Mouse (Mus musculus) heart, adult 8-10 months (tissue): ENCODE measurements at regions not wholly inside any gene's neighbourhood (a gene's known extent, or its start where the extent isn't known, plus 50 kb on each side); places are given as distances from the start of the nearest gene placed in this dataset.
"Not testable (repeated sequence)": the region's sequence is repeated elsewhere in the genome, so short reads cannot be mapped to it uniquely, and the experiment has no call there.

ENCODE experiments used
- DNase-seq: peaks from one replicate; pipeline ENCODE4 v3.0.0; 2022; ENCODE audit warnings: low spot score

DNA sequence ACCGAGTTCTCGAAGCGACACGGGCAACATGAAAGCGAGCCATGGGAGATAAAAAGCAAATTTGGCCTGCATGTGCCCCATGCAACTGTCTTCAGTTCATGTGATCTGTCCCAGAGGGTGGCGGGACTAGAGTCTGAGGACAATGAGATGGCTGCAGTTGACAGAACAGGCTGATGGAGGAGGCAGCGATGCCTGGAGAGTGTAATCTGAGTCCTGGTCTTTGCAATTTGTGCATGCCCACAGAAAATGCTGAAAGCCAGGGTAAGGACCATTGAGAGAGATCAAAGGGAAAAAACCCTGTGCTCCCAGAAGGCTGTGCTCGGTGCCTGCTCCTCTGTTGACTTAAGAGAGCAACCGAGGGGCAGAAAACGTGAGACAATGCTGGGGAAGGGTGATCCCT, 624.8 kb upstream of the BB014433 start:
- DNase-seq = no peak

DNA sequence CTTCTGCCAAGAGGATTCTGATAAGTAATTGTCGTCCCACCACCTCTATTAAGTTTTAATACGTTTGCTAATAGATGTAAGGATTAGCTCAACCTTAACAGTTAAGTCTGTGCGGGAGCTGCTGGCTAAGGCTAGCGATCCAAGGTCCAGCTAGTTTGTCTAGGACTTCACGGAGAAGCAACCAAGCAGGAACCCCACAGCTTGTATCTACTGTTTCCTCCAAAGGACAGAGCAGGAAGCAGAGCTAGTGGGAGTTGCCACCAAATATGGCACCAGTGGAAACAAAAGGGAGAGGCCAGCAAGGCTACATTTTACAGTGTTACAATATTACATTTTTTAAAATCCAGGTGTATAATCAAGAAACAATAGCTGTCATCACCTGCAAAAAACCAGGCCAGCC, 624.4 kb upstream of the BB014433 start:
- DNase-seq = no peak

DNA sequence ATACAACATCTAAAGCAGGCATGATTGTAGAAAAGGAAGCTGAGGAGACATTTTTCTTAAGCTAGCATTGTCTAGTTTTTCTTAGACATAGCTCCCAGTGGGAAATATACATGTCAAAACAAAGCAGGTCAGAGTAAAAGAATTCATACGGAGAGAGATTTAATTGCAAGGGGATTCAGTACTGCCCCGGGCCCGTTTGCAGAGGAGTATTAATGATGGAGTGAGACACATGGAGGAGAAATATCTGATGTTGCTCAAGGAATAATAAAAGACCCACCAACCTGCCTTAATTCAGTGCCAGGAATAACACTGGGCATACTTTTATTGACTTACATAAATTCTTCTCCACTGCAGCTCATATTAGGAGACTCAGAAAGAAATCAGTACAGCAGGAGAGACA, 623.6 kb upstream of the BB014433 start:
- DNase-seq = no peak

DNA sequence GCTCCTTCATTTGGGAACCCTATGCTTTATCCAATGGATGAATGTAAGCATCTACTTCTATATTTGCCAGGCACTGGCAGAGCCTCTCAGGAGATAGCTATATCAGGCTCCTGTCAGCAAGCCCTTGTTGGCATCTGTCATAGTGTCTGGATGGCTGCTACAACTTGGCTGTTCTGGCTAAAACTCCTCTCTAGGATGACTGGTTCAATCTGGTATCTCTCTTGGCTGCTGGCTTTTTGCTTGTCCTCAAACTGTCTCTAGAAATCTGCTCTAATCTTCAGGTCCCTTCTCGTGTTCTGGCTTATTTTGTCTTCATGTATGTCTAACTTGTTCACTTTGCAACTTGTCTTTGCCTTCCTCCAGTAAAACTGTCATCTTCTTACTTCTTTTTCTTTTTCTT, 614.7 kb upstream of the BB014433 start:
- no peak for DNase-seq

DNA sequence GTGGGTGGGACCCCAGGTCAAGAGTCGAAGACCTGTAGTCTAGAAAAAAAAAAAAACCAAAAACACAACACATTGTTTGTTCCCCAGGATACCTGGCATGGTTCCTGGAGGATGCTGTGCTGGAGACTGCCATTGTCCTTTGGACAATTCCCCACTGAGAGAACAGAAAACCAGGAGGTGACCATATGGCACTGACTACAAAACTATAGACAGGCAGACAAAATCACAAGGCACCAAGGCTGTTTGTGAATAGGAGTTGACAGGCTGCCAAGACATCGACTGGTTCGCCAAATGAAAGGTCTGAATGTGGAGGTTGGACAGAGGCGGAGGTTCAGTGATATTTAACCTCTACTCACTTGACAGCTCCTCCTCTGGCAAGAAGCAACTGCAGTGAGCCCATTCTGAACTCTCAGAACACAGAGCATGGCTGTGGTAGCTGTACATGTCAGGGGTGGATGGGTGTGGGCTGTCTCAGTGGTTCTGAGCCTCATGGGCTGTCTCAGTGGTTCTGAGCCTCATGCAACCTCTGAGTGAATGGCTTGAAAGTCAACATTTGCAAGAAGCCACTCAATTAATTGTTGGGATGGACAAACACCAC, 589.0 kb upstream of the BB014433 start:
- no peak for DNase-seq

DNA sequence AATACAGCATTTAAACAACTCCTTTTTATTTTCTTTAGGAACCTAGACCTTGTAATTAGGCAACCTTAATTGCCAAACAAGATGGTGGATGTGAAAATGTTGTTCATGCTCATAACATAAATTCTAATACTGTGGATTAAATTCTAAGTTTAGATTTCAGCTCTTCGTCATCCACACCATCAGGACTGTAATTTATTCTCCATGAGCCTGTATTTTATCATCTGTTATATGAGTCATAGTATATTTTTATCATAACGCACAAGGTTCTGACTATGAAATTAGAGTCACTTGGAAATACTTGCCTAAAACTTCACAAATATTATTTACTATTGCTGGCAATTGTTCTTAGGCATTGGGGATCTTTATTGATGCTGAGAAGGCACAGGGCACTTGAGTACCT, 582.7 kb upstream of the BB014433 start:
- DNase-seq = no peak

DNA sequence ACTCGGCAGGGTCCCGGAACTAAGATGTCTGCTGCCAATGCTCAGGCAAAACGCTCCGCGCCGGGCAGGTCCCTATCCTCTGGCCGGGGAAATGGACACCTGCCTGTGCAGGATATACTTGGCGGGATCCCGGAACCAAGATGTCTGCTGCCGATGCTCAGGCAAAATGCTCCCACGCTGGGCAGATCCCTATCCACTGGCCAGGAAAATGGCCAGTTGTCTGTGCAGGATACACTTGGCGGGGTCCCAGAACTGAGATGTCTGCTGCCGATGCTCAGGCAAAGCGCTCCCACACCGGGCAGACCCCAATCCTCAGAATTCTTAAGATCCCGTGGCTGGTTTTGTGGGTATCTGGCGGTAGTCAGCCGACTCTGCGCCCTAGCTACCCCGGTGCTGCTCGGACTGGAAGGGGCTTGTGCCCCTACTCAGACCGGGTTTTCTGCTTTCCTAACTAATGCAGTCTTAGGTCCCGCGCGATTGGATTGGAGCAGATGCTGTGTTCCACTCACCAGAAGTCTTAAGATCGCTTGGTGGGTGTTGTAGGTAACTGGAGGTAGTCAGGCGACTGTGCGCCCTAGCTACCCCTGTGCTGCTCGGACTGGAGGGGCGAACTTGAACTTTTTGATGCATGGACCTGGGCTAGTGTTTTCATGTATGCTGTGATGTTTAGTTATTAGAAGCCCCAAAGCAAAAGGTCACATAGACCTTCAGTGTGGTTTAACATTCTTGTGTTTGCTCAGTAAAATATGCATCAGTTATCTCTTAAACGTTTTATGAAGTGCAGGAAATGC, 577.9 kb upstream of the BB014433 start:
- not testable (repeated sequence) for DNase-seq

DNA sequence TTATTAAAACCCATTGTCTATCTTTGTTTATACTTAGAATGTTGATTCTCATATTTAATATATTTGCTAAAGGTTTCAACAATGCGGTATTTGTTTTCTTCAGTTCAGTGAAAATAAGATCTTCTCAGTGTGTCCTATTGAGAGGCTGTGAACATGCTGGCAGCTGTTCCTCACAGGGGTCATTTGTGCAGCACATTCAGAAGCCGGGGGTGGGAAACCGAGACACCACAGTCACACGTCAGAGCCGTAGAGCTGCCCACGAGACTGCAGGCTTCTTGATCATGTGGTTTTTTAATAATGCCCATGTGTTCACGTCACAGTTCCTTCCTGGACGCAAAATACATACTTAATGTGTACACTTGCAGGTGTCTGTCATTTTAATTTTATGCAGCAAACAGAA, 564.3 kb upstream of the BB014433 start:
- DNase-seq = no peak

DNA sequence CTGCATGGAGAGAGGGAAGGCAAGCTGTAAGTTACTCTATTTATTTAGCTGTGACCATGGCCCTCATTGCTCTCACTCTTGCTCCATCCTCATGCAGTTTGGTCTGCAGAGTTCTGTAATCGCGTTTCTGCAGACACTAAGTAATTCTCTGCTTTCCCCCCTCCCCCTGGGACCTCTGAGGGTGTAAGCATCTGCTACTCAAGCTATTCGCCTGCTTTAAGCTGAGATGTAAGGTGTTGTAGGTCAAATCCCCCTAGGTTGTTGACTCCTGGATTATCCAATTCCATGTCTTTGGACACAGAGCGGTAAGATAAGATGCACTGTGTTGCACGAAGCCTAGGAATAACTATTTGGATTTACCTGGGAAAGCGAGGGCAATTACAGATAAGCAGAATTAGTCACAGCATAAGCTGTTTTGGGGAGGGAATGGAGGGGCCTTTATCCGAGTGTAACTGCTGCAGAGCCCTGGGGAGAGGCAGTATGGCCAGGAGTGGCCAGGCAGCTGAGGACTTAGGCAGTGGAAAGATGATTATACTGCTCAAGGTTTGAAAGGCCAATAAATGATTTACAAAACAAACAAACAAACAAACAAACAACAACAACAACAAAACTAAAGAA, 561.8 kb upstream of the BB014433 start:
- DNase-seq = no peak

DNA sequence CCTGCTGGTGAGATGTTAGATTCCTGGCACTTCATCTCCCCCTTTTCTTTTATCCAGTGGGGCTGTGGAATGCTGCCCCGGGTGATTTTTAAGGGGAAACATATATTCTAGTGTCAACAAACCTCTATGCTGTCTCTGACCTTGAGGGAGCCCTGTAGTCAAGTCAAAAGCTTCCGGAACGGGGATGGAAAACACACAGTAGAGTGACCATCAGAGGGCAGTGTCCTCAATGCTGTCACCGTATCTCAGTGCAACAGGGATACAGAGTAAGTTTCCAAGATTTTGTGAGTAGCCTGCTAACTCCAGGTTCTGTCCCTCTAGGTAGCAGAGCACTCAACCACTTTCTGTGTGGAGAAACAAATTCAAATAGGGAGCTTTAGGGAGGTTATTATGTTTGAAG, 555.7 kb upstream of the BB014433 start:
- DNase-seq = no peak

DNA sequence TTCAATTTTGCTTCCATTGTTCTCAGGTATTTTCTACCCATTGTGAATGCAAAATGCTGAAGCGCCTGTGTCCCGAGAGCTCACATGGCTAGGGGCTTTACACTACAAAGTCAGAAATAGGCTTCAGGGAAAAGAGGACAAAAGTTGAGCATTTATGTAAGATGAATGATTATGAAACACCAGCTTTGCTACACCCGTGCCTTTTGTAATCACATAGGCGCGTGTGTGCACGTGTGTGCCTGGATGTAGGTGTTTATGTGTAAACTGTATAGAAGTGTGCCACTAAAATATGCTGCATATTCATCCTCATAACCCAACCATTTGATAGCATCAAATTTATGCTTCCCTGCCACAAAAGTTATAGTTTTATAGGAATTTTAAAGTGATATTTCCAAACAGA, 547.2 kb upstream of the BB014433 start:
- DNase-seq = no peak

DNA sequence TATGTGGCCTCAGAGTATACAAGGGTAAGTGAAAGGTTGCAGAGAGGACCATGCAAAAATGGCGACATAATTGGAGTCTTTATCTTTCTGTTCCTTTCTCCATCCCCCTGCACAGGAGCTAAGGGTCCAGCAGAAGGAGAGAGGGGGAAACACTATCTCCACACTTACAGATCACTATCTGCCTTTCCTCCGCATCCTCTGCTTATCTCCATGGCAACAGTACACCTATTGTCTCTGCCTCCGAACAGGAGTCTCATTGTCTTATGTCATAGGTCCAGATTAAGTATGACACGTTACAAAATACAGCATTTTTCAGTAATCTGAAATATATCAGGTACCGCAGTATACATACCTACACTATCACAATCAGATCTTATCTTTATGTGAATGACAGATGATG, 537.9 kb upstream of the BB014433 start:
- DNase-seq = no peak

DNA sequence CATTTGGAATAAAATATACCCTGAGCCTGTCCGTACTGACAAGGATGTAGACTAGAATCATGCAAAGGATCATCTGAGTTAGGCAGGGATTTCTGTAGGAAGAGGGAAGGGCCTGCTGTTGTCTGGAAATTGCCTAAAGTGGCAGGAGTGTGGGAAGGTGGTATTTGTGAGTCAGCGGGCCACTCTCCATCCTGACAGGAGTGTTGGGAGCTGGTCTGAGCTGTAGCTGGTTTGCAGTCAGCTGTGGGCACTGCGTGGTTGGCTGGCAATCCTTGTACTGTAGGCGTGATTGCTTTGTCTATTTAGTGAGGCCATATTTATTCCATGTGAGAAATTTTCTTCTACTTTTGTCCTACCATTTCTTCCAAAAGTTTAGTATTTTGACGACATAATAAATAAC, 524.2 kb upstream of the BB014433 start:
- DNase-seq = no peak

DNA sequence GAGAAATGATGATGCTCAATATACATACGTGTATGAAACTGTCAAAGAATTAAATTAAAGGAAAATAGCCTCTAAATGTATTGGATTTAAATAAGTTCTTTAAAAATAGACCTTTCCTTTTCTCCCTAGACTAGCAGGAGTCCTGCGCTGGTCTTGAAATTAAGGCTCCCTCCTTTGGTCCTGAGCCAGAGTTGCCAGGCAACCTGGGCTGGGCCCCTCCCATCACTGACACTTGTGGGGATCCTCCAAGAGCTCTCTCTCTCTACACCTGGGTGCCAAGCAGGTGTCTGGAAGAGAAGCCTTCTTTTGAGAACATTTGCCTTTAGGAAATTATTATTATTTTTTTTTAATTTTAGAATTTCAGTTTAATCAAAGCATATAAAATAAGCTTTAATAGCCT, 521.9 kb upstream of the BB014433 start:
- DNase-seq = no peak

DNA sequence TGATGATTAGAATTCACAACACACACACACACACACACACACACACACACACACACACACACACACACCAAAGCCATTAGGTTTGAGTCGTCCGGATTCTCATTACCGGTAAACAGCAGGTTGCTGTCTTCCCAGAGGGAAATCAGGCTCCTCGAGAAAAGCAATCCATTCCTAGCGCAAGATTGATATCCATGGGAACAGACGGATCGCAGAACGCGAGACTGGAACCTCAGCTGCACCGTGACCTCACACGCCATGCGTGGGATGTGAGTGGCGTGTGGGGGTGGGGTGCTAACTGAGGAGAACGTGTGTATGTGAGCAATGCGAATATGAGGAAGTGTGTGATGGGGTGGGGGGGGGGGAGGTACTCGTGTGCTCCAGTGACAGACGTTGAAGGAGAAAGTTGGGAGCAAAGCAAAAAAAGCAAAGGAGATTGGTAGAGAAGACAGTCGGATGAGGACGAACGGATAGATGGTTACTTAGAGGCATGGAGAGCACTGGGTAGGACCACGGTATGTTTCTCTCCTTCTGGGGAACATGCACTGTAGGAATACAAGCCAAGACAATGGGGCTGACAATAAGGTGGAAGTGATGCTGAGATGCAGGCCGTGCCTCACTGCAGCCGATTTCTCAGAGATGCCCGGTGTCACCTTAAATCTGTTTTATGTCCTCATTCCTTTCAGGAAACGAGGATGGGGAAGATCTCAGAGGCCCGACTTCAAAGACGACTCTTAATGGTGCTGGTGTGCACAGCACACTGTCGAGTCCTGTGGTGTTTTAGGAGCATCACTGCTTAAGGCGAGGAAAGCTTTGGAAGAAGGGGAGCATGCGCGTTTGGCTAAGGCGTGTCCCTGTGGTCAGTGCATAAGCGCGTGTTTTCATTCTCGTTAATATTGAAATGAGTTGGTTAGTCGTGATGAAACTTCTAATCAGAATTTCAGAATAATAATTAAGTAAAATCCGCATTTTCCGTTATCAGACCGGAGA, 516.7 kb upstream of the BB014433 start:
- DNase-seq = no peak

DNA sequence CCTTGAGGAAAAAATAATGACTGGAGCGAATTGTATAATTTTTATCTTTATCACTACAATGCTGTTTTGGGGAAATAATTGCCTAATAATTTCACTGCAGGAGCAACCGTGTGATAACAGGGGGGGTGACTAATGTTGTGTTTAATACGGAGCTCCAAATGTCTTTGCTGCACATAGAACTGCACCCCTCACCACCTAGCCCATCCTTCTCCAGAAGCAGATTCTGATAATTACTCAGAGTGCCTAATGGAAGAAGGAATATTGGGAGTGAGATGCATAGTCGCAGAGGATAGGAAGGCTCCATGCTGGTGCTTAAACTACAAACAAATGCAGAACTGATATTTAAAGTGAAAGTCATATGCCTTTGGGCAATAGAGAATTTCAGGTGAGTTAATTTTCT, 486.1 kb upstream of the BB014433 start:
- DNase-seq = no peak

DNA sequence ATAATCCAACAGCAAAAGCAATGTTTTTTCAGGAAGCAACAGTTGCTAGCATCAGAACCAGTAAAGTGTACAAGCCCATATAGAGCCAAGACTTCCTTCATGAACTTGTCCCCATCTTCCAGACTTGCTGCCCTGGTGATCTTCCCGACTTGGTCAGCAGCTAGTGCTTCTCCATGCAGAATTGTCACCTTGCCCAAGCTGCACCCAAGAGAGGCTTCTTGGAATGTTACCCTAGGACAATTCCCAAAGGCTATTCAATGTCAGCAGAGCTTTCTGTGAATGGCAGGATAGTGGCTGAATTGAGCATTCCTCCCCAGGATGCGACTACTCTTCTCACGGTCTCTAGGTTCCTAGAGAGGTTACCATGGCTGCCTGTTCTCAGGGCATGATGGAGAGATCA, 479.6 kb upstream of the BB014433 start:
- no peak for DNase-seq

DNA sequence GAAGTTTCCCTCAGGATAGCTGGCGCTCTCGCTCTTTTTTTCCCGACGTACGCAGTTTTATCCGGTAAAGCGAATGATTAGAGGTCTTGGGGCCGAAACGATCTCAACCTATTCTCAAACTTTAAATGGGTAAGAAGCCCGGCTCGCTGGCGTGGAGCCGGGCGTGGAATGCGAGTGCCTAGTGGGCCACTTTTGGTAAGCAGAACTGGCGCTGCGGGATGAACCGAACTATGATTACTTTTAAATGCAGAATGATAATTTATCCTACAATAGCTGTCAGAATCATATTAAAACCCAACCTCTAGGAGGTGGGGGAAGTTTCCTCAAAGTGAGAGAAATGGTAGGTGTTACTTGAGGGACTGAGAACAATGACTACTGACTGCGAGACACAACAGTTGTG, 474.0 kb upstream of the BB014433 start:
- peak; percentile 59 for DNase-seq

DNA sequence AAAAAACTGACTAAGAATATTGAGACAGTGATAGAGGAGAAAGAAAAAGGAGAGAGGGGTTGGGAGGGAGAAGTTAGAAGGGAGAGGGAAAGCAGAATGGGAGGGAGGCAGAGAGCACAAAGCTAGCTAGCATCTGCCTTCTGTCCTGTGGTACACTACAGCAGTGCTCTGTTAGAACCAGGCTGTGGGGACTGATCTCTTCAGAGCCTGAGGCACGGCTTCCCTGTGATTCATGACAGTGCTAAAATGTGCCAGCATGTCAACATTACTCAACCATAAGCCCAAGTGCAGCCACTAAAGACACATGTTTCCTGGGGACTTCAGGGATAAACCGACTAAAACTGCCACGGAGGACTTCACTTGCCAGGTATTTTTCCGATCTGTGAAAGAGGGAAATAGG, 455.1 kb upstream of the BB014433 start:
- DNase-seq = no peak

DNA sequence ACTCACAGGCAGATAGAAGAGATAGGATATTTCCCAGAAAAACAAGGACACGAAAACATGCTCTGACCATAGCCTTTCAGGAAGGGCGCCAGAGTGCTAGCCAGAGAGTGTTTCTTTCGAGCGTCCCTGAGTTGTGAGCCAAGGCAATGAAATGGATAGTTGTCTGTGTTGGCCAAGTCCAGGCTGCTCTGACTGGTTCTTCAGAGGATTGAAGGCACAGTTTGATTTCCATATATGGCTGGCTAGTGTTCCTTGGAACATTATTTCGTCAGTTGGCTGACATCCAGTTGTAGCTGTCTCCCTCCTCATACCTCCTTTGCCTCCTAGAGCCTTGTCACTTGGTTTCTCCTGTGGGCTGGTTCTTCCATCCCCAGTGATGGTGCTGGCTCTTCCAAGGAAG, 451.7 kb upstream of the BB014433 start:
- DNase-seq = no peak

DNA sequence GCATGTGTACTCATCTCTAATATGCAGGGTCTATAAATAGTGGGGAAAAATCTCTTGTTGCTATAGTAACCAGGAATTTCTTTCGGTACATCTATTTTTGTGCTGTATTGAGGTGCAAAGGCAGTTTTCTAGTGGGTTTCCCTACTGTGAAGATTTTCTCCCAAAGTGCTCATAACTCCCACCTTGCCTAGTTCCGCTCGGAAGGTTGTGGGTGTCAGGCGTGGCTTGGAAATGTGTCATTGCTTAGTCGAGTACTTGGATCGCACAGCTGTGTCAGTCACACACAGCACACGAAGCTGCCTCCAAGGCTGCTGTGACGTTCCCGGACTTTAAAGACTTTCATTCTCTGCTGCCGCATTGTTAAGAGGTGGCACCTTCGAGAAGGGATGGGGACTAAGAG, 450.4 kb upstream of the BB014433 start:
- DNase-seq = no peak

DNA sequence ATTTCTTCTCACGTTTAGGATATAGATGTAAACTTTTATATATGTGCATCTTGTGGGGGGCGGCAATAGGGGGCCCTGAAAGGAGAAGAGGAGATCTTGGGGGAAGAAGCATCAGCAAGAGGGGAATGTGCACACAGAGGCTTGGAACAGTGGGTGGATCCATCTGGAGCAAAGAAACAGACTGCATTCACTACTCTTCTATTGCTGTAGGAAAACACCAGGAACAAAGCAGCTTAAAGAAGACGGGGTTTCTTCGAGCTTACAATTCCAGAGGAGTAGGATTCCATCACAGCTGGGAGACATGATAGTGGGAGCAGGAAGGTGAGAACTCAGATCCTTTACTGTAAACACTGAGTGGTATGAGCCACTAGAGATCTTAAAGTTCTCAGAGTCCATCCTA, 444.9 kb upstream of the BB014433 start:
- DNase-seq = no peak
